Mouse (Mus musculus) stomach, postnatal 0 days (tissue): ENCODE results near the gene Opa1. TPM values are rescaled to one million over a fixed set of nuclear protein-coding genes. Genes with fewer than 3 reads are reported as not detected.

ENCODE experiments used
- ATAC-seq: fragments of 200-750 bp; cut with Nextera tagmentation; 2 replicates; pipeline ENCODE4 v1.8.0; 2017; ENCODE audit not compliant: low FRiP score, low TSS enrichment
- DNase-seq: peaks from one replicate; pipeline ENCODE4 v3.0.0-alpha.2; 2016; ENCODE audit warnings: low spot score
- H3K27ac ChIP-seq: fragments of 300-500 bp; sonication (generic); replicated peaks from 2 replicates; pipeline ENCODE4 v1.5.1; 2014; ENCODE audit warnings: mild to moderate bottlenecking, control low read depth
- H3K27me3 ChIP-seq: fragments of 300-500 bp; sonication (generic); 2 replicates; pipeline ENCODE4 v1.6.1; 2014; ENCODE audit warnings: low read length; ENCODE audit not compliant: control insufficient read depth, insufficient read depth
- H3K36me3 ChIP-seq: fragments of 300-500 bp; sonication (generic); 2 replicates; pipeline ENCODE4 v1.6.1; 2014; ENCODE audit warnings: low read length, mixed read lengths; ENCODE audit not compliant: control insufficient read depth, insufficient read depth
- H3K4me1 ChIP-seq: fragments of 300-500 bp; sonication (generic); replicated peaks from 2 replicates; pipeline ENCODE4 v1.6.1; 2014; ENCODE audit warnings: antibody characterized with exemption; ENCODE audit not compliant: control insufficient read depth, insufficient read depth
- H3K4me2 ChIP-seq: fragments of 300-500 bp; sonication (generic); replicated peaks from 2 replicates; pipeline ENCODE4 v1.6.1; 2014; ENCODE audit warnings: low read depth, mild to moderate bottlenecking, control low read depth, moderate library complexity
- H3K4me3 ChIP-seq: fragments of 300-500 bp; sonication (generic); 2 replicates; pipeline ENCODE4 v1.5.1; 2014; ENCODE audit warnings: low read depth, low read length, control low read depth
- H3K9ac ChIP-seq: fragments of 300-500 bp; sonication (generic); 2 replicates; pipeline ENCODE4 v1.6.1; 2014; ENCODE audit warnings: mild to moderate bottlenecking, low read length, control low read depth, mixed read lengths
- H3K9me3 ChIP-seq: fragments of 300-500 bp; sonication (generic); 2 replicates; pipeline ENCODE4 v1.6.1; 2016; ENCODE audit warnings: low read length; ENCODE audit not compliant: control insufficient read depth
- CTCF ChIP-seq: IDR thresholded peaks from 2 replicates; pipeline ENCODE4 v1.5.1; 2016; ENCODE audit warnings: antibody characterized with exemption, low read depth, mild to moderate bottlenecking, moderate library complexity
- EP300 ChIP-seq: optimal IDR thresholded peaks from 2 replicates; pipeline ENCODE3; 2016; ENCODE audit warnings: antibody characterized with exemption
- WGBS: fragments of 180-500 bp; shearing (Covaris S2); extraction: QIAGEN DNeasy Blood & Tissue Kit; methylation state at CpG from one replicate; pipeline ENCODE4 v1.1.7; 2014; 5-methylcytosine and 5-hydroxymethylcytosine counted together
- polyA plus RNA-seq: library from polyadenylated mRNA; unstranded; fragments of >200 nt; fragmentation: Nextera tagmentation; extraction: Ambion mirVana; gene quantifications from 2 replicates; pipeline ENCODE4 v1.2.1, GENCODE M21; 2015

Opa1 gene
- 14.5 and 16.1 TPM in 2 replicates for polyA plus RNA-seq

DNA sequence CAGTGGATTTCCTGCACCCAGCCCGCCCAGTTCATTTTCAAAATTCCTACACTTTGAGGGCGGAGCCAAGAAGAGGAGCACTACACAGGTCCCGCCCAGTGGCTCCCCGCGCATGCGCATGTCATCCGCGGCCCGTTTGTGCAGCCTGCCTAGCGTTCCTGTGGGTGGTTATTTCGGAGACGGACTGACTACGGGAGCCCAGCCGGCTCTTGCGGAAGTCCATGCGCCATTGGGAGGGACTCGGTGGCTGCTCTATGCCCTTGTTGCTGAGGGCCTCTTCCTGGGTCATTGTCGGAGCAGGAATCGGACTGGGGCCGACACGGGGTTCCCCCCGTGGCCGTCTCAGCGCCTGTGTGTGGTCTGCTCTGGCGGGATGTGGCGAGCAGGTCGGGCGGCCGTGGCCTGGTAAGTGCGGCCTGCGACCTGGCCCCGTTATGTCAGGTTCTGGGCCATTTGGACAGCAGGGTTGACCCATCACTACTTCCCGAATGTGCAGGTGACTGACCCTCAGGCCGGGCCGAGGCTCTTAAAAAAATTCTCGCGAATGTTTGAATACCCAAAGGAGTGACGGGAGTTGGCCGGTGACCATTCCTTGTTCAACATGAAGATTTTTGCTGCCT, at the start of gene Opa1:
Gene Opa1 (plus strand): TSS at position 168 of the 620 bp plus-strand sequence.
- under 1% methylated on average over 39 of the region's 39 CpGs for WGBS
- DNase-seq (peak; percentile 97), ATAC-seq (peak; percentile 98)
- Histone ChIP-seq H3K4me2 (peak within 1 kb of the TSS; percentile 81), H3K9me3 (no peaks in the 10 kb centered on the region), H3K27me3 (no peaks in the 10 kb centered on the region), H3K9ac (peak within 1 kb of the TSS; percentile 95), H3K27ac (0 out of 2 replicates have a peak within 1 kb of the TSS, but pooled peaks have one; percentile 40), H3K4me3 (peak within 1 kb of the TSS; percentile 97), H3K4me1 (no peaks in the 10 kb centered on the region), H3K36me3 (no peaks in the 10 kb centered on the region)
- TF ChIP-seq CTCF (peak; percentile 21; the same call in 1 of the 2 replicates), EP300 (peak; percentile 39)

DNA sequence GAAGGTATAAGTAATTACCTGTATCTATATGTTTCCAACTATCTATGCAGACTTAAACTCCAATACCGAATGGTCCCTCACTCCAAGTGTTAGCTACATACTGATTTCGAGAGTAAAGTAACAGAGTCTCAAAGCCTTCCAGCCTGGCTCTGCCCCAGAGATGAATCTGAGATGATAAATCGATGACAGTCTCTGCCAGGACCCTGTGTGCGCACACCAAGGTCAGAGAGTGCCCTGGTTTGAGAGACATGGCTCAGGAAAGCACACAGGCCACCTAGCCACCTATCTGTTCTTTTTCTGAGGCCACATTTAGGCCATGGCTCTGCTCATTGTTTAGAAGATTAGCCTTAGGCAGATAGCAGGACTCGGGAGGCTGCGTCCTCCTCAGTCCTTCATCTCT, 45.5 kb upstream of the Opa1 start:
- Histone ChIP-seq H3K4me1 (no peaks in the 10 kb centered on the region), H3K36me3 (no peaks in the 10 kb centered on the region), H3K4me2 (no peak overlapping the region), H3K27me3 (no peaks in the 10 kb centered on the region), H3K27ac (no peak overlapping the region), H3K9ac (no peak overlapping the region), H3K4me3 (no peak overlapping the region), H3K9me3 (no peaks in the 10 kb centered on the region)
- no peak for TF ChIP-seq CTCF
- TF ChIP-seq EP300 = no peak
- 70% methylated on average over 6 of the region's 6 CpGs for WGBS
- no peak for ATAC-seq
- DNase-seq = no peak

DNA sequence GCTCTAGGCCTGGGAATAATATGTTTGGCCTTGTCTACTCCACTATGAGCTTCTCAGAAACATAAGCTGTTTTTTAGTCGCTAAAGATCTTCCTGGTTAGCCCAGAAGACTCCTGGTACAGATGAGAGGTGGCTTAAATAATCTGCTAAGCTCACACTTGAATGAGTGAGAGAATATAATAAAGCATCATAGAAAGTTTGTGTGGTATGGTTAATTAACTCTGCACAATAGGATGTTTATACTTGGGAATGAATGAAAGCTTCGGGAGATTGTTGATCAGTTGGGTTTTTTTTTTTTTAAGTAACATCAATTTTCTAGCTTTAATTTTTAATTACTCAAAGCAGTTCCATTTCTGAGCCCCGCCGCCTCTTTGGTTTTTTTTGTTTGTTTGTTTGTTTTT, 43.3 kb upstream of the Opa1 start:
- H3K4me3 ChIP-seq = no peak overlapping the region
- H3K36me3 ChIP-seq = no peaks in the 10 kb centered on the region
- no peaks in the 10 kb centered on the region for H3K27me3 ChIP-seq
- H3K4me1 ChIP-seq = no peaks in the 10 kb centered on the region
- H3K27ac ChIP-seq = no peak overlapping the region
- DNase-seq (no peak), ATAC-seq (no peak)
- TF ChIP-seq CTCF (no peak), EP300 (no peak)
- 88% methylated on average over 4 of the region's 4 CpGs for WGBS
- H3K9ac ChIP-seq = no peak overlapping the region
- no peaks in the 10 kb centered on the region for H3K9me3 ChIP-seq
- no peak overlapping the region for H3K4me2 ChIP-seq

DNA sequence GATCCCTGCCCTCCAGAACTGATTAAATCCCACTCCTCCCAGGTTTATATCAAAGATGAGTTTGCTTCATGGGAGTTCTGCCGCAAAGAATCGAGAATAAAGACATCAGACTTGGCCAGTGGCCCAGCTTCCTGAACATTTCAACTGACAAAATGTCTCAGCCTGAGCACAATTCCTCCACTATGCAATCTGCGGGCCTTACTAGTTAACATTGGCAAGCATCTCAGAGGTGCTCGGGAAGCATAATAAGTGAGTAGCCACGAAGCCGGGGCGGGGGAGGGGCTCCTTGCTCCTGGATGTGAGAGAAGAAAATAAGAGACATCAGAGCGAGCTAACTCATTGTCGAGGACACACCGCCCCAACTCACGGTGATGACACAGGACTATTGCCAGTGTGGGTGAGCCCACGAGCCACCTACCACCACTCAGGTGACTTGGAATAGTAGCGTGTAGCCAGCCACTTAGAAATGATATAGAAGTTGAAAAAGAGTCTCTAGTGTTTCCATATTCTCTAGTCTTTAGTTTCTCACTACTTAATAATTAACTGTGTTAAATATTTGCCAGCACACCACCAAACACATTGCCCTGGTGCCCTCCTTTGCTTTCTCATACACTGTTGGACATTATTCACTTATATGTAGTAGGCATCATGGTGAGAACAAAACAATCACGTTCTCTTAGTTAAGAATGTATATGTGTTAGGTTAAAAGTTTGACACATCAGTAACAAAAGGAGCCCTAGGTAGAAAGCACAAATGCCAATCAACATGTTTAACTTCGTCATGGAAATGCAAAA, 42.5 kb upstream of the Opa1 start:
- no peak overlapping the region for H3K4me3 ChIP-seq
- no peak overlapping the region for H3K9ac ChIP-seq
- DNase-seq (no peak), ATAC-seq (no peak)
- 71% methylated on average over 15 of the region's 15 CpGs for WGBS
- H3K4me1 ChIP-seq = no peaks in the 10 kb centered on the region
- no peak overlapping the region for H3K4me2 ChIP-seq
- no peak for TF ChIP-seq CTCF
- no peak for TF ChIP-seq EP300
- H3K27ac ChIP-seq = no peak overlapping the region
- H3K36me3 ChIP-seq = no peaks in the 10 kb centered on the region
- H3K9me3 ChIP-seq = no peaks in the 10 kb centered on the region
- no peaks in the 10 kb centered on the region for H3K27me3 ChIP-seq

DNA sequence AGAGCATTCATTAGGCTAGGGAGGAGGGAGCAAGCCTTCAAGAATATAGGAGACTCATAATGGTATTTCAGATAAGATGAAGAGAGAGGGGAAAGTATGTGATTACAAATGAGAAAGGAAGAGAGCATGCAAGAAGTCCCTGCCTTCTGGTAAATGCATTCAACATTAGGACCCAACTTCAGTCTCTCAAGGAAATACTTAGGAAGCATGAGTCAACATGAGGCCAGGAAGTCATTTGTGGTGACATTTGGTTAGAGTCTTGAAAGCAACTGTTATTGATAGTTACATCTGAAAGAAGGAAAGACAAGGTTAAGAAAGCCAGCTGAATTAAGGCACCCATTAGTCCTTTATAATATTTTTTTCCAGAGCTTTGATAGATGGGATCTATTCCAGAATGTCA, 39.2 kb upstream of the Opa1 start:
- no peaks in the 10 kb centered on the region for H3K36me3 ChIP-seq

DNA sequence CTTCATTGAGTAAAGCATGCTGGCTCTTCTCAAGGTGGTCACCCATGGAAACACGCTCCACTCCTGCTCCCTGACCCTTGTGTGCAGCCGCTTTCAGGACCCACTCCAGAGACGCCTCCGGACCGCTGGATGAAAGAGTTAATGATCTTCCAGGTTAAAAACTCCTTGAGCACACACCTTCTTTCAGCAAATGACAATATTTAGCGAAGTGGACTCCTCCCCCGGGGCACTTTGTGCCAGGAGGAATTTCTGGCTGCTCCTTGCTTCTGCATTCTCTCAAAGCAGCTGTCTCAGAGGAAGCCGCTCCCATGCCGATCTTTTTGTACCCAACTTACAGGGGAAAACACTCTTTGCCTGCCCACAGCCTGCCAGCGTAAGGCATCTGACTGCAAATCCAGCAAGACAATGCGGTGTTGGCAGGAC, 37.9 kb upstream of the Opa1 start:
- ATAC-seq (peak; percentile 45; the same call in 1 of the 2 replicates), DNase-seq (peak; percentile 44)
- no peaks in the 10 kb centered on the region for H3K36me3 ChIP-seq
- 0 out of 2 replicates have a peak overlapping the region, but pooled peaks have one; percentile 19 for H3K9ac ChIP-seq
- TF ChIP-seq EP300 = no peak
- no peak for TF ChIP-seq CTCF
- H3K4me3 ChIP-seq = no peak overlapping the region
- no peaks in the 10 kb centered on the region for H3K27me3 ChIP-seq
- H3K27ac ChIP-seq = no peak overlapping the region
- H3K4me1 ChIP-seq = no peaks in the 10 kb centered on the region
- peak overlapping the region; percentile 38 for H3K4me2 ChIP-seq
- H3K9me3 ChIP-seq = no peaks in the 10 kb centered on the region
- WGBS = 44% methylated on average over 11 of the region's 11 CpGs

More for the DNA sequence above, 39.2 kb upstream of the Opa1 start:
- Histone ChIP-seq H3K4me1 (no peaks in the 10 kb centered on the region), H3K4me3 (no peak overlapping the region), H3K9ac (no peak overlapping the region), H3K27me3 (no peaks in the 10 kb centered on the region), H3K9me3 (no peaks in the 10 kb centered on the region), H3K27ac (no peak overlapping the region), H3K4me2 (no peak overlapping the region)
- DNase-seq (no peak), ATAC-seq (no peak)
- TF ChIP-seq CTCF = no peak
- TF ChIP-seq EP300 = no peak
